Mouse (Mus musculus) small intestine, adult 2 months (tissue): ENCODE data around the gene Stk32c.

ENCODE experiments used
- CTCF ChIP-seq: fragments of 200-500 bp; IDR thresholded peaks from 2 replicates; pipeline ENCODE4 v1.5.1; 2012; ENCODE audit warnings: low read depth, mild to moderate bottlenecking, control low read depth, inconsistent platforms, low read length, moderate library complexity, mixed read lengths; ENCODE audit not compliant: insufficient replicate concordance, insufficient read length; ENCODE audit errors: extremely low read depth
- POLR2A ChIP-seq: fragments of 200-500 bp; IDR thresholded peaks from 2 replicates; pipeline ENCODE4 v1.6.1; 2012; ENCODE audit warnings: low read depth, mild to moderate bottlenecking, control low read depth, inconsistent platforms, low read length, moderate library complexity

GRCm38 (mm10) chr7:139201209-139201608 lies 11.9 kb downstream of the Stk32c start:
- TF ChIP-seq POLR2A = no peak
- no peak for TF ChIP-seq CTCF
